ENCODE assay signal across 11 mouse cellular contexts in genomic region chr17:49756862-49757261, GRCm38 (mm10).
DNase-seq lines count a peak whose midpoint lies in the region; ATAC-seq and TF ChIP-seq lines count a peak whose summit lies in the region.
"Had no signal": no experiment of that assay in that cellular context is flagged by ENCODE, and none has a peak within 500 bp of the region (broad histone marks: within the 10 kb centered on the region; RNA-seq: fewer than 3 reads in every experiment).

No protein-coding gene starts in this region.

- no peak overlapping the region for H3K4me2 ChIP-seq in heart, embryonic 12.5 days
- H3K4me2 ChIP-seq in midbrain, postnatal 0 days (ENCODE audit: low read depth, low read length, poor library complexity, severe bottlenecking) = no peak overlapping the region
- no peak overlapping the region for H3K4me2 ChIP-seq in midbrain, embryonic 15.5 days
- no peak overlapping the region for H3K4me2 ChIP-seq in stomach, embryonic 15.5 days

- no peaks in the 10 kb centered on the region for H3K27me3 ChIP-seq in heart, embryonic 12.5 days (replicated peaks)
- H3K27me3 ChIP-seq in midbrain, postnatal 0 days (ENCODE audit: insufficient read depth, low read length) = no peaks in the 10 kb centered on the region
- no peaks in the 10 kb centered on the region for H3K27me3 ChIP-seq in midbrain, embryonic 15.5 days (replicated peaks)
- no peaks in the 10 kb centered on the region for H3K27me3 ChIP-seq in stomach, embryonic 15.5 days (replicated peaks)
- H3K27me3 ChIP-seq: Patski had no signal

- H3K9me3 ChIP-seq in heart, embryonic 12.5 days (replicated peaks) = no peaks in the 10 kb centered on the region; the same call in 1 of the 2 replicates
- H3K9me3 ChIP-seq in midbrain, postnatal 0 days (ENCODE audit: low read length) = no peaks in the 10 kb centered on the region
- no peaks in the 10 kb centered on the region for H3K9me3 ChIP-seq in midbrain, embryonic 15.5 days
- no peaks in the 10 kb centered on the region for H3K9me3 ChIP-seq in stomach, embryonic 15.5 days
- H3K9me3 ChIP-seq: limb, embryonic 10.5 days had no signal

- ATAC-seq in heart, embryonic 12.5 days (ENCODE audit: insufficient number of reproducible peaks, low FRiP score) = no peak
- no peak for ATAC-seq in midbrain, postnatal 0 days (ENCODE audit: low FRiP score)
- ATAC-seq in midbrain, embryonic 15.5 days (replicated peaks) = no peak
- ATAC-seq in stomach, embryonic 15.5 days (ENCODE audit: insufficient read depth, low FRiP score, low read depth) = peak; percentile 68; the same call in 1 of the 2 replicates
- no peak for ATAC-seq in erythroid progenitor cell, adult 5-6 weeks (replicated peaks; ENCODE audit: low FRiP score, poor library complexity, severe bottlenecking)
- ATAC-seq: Patski had no signal

- WGBS in heart, embryonic 12.5 days = 79% methylated on average over 19 of the region's 19 CpGs
- 84% methylated on average over 19 of the region's 19 CpGs for WGBS in midbrain, postnatal 0 days
- WGBS in midbrain, embryonic 15.5 days = 86% methylated on average over 19 of the region's 19 CpGs
- 66% methylated on average over 19 of the region's 19 CpGs for WGBS in stomach, embryonic 15.5 days

- DNase-seq in heart, adult 11 months = peak; percentile 92
- DNase-seq in midbrain, postnatal 0 days (ENCODE audit: low spot score) = peak; percentile 44
- peak; percentile 17 to 19 for DNase-seq in heart, postnatal 36 days
- DNase-seq in right cerebral cortex, adult 18-20 months = no peak
- DNase-seq: spleen, adult 18-20 months had no signal

- 0 out of 2 replicates have a peak, but pooled peaks cover 4% of the 10 kb centered on the region for H3K4me1 ChIP-seq in heart, embryonic 12.5 days (replicated peaks)
- no peaks in the 10 kb centered on the region for H3K4me1 ChIP-seq in midbrain, postnatal 0 days (ENCODE audit: insufficient read depth, low read length)
- no peaks in the 10 kb centered on the region for H3K4me1 ChIP-seq in midbrain, embryonic 15.5 days
- peaks cover 8% of the 10 kb centered on the region; the same call in 1 of the 2 replicates for H3K4me1 ChIP-seq in stomach, embryonic 15.5 days

- no peak overlapping the region for H3K4me3 ChIP-seq in heart, embryonic 12.5 days
- H3K4me3 ChIP-seq in midbrain, postnatal 0 days (ENCODE audit: low read depth, low read length) = no peak overlapping the region
- no peak overlapping the region for H3K4me3 ChIP-seq in midbrain, embryonic 15.5 days
- no peak overlapping the region for H3K4me3 ChIP-seq in stomach, embryonic 15.5 days (replicated peaks)
- H3K4me3 ChIP-seq: limb, embryonic 10.5 days had no signal

- no peak overlapping the region for H3K9ac ChIP-seq in heart, embryonic 12.5 days
- no peak overlapping the region for H3K9ac ChIP-seq in midbrain, postnatal 0 days (replicated peaks; ENCODE audit: low read length, poor library complexity, severe bottlenecking)
- no peak overlapping the region for H3K9ac ChIP-seq in midbrain, embryonic 15.5 days
- no peak overlapping the region for H3K9ac ChIP-seq in stomach, embryonic 15.5 days

- H3K36me3 ChIP-seq in heart, embryonic 12.5 days = no peaks in the 10 kb centered on the region
- no peaks in the 10 kb centered on the region for H3K36me3 ChIP-seq in midbrain, postnatal 0 days (ENCODE audit: insufficient read depth, low read length)
- H3K36me3 ChIP-seq in midbrain, embryonic 15.5 days (replicated peaks) = no peaks in the 10 kb centered on the region
- H3K36me3 ChIP-seq in stomach, embryonic 15.5 days = no peaks in the 10 kb centered on the region

- intact Hi-C loops in heart, postnatal 36 days (cut with DNase I) = no loop called here

- no peak for TF ChIP-seq CTCF in midbrain, postnatal 0 days (IDR thresholded peaks at IDR 0.05)

- H3K27ac ChIP-seq in heart, embryonic 12.5 days (ENCODE audit: poor library complexity, severe bottlenecking) = no peak overlapping the region
- no peak overlapping the region for H3K27ac ChIP-seq in midbrain, postnatal 0 days (ENCODE audit: low read depth, low read length)
- H3K27ac ChIP-seq in midbrain, embryonic 15.5 days = no peak overlapping the region
- 0 out of 2 replicates have a peak overlapping the region, but pooled peaks have one; percentile 32 for H3K27ac ChIP-seq in stomach, embryonic 15.5 days
- H3K27ac ChIP-seq: limb, embryonic 10.5 days had no signal
